Mouse (Mus musculus): ENCODE data around the gene Abcb8. TPM values are rescaled to one million over a fixed set of nuclear protein-coding genes. Genes with fewer than 3 reads are reported as not detected.

The Abcb8 gene
- polyA plus RNA-seq (2014; fragmentation: Nextera tagmentation; extraction: Ambion mirVana), result 44.9 and 55.0 TPM in 2 replicates

- H3K9ac ChIP-seq (ENCODE audit: low read depth, low read length), result peak within 1 kb of the TSS; percentile 55
These were observed at the start of gene Abcb8 for GRCm38 (mm10) chr5:24393392-24393997. Gene Abcb8, plus strand, starts transcription at chr5:24393663.

GRCm38 (mm10) chr5:24343977-24344436 lies 49.5 kb upstream of the Abcb8 start:
- Histone ChIP-seq H3K4me1 (ENCODE audit: control insufficient read depth, insufficient read depth, low read length) (peaks cover 41% of the 10 kb centered on the region), H3K9me3 (ENCODE audit: control insufficient read depth, low read length) (no peaks in the 10 kb centered on the region), H3K36me3 (ENCODE audit: control insufficient read depth, insufficient read depth, low read length) (no peaks in the 10 kb centered on the region), H3K9ac (ENCODE audit: low read depth, low read length) (peak overlapping the region; percentile 8; the same call in 1 of the 2 replicates), H3K4me2 (replicated peaks; ENCODE audit: low read depth, low read length) (peak overlapping the region; percentile 36), H3K4me3 (ENCODE audit: low read length) (no peak overlapping the region), H3K27ac (ENCODE audit: low read depth, low read length) (peak overlapping the region; percentile 76), H3K27me3 (ENCODE audit: control insufficient read depth, insufficient read depth, low read length) (no peaks in the 10 kb centered on the region; the same call in 1 of the 2 replicates)
- peak; percentile 26; the same call in 1 of the 2 replicates for ATAC-seq (ENCODE audit: low FRiP score, low TSS enrichment)
- 8% methylated on average over 2 of the region's 2 CpGs for WGBS

More at GRCm38 (mm10) chr5:24393392-24393997, at the start of gene Abcb8:
- 25% methylated on average over 7 of the region's 7 CpGs for WGBS
- no peak for ATAC-seq (ENCODE audit: low FRiP score, low TSS enrichment)
- H3K4me2 ChIP-seq (replicated peaks; ENCODE audit: low read depth, low read length), result peak within 1 kb of the TSS; percentile 37
- H3K4me1 ChIP-seq (ENCODE audit: control insufficient read depth, insufficient read depth, low read length), result peaks cover 8% of the 10 kb centered on the region
- no peaks in the 10 kb centered on the region for H3K36me3 ChIP-seq (ENCODE audit: control insufficient read depth, insufficient read depth, low read length)
- H3K27ac ChIP-seq (ENCODE audit: low read depth, low read length), result peak within 1 kb of the TSS; percentile 67; the same call in 1 of the 2 replicates
- no peaks in the 10 kb centered on the region for H3K9me3 ChIP-seq (ENCODE audit: control insufficient read depth, low read length)
- peak within 1 kb of the TSS; percentile 54 for H3K4me3 ChIP-seq (ENCODE audit: low read length)
- peaks cover 3% of the 10 kb centered on the region; the same call in 1 of the 2 replicates for H3K27me3 ChIP-seq (ENCODE audit: control insufficient read depth, insufficient read depth, low read length)

- H3K9me3 ChIP-seq (ENCODE audit: control insufficient read depth, low read length), result no peaks in the 10 kb centered on the region
- peaks cover 46% of the 10 kb centered on the region for H3K4me1 ChIP-seq (ENCODE audit: control insufficient read depth, insufficient read depth, low read length)
- peaks cover 3% of the 10 kb centered on the region; the same call in 1 of the 2 replicates for H3K27me3 ChIP-seq (ENCODE audit: control insufficient read depth, insufficient read depth, low read length)
- peak overlapping the region; percentile 76 for H3K27ac ChIP-seq (ENCODE audit: low read depth, low read length)
- H3K4me3 ChIP-seq (ENCODE audit: low read length), result no peak overlapping the region
- no peaks in the 10 kb centered on the region for H3K36me3 ChIP-seq (ENCODE audit: control insufficient read depth, insufficient read depth, low read length)
- H3K9ac ChIP-seq (ENCODE audit: low read depth, low read length), result peak overlapping the region; percentile 8; the same call in 1 of the 2 replicates
- ATAC-seq (ENCODE audit: low FRiP score, low TSS enrichment), result peak; percentile 81
- peak overlapping the region; percentile 36 for H3K4me2 ChIP-seq (replicated peaks; ENCODE audit: low read depth, low read length)
- WGBS, result 11% methylated on average over 12 of the region's 12 CpGs
These were observed 48.9 kb upstream of the Abcb8 start for GRCm38 (mm10) chr5:24344477-24345051.

- H3K4me2 ChIP-seq (replicated peaks; ENCODE audit: low read depth, low read length), result no peak overlapping the region
- WGBS, result 78% methylated on average over 7 of the region's 7 CpGs
- no peaks in the 10 kb centered on the region for H3K9me3 ChIP-seq (ENCODE audit: control insufficient read depth, low read length)
- no peak for ATAC-seq (ENCODE audit: low FRiP score, low TSS enrichment)
- no peaks in the 10 kb centered on the region for H3K36me3 ChIP-seq (ENCODE audit: control insufficient read depth, insufficient read depth, low read length)
- H3K4me3 ChIP-seq (ENCODE audit: low read length), result no peak overlapping the region
- peaks cover 8% of the 10 kb centered on the region; the same call in 1 of the 2 replicates for H3K27me3 ChIP-seq (ENCODE audit: control insufficient read depth, insufficient read depth, low read length)
- no peak overlapping the region for H3K27ac ChIP-seq (ENCODE audit: low read depth, low read length)
- H3K9ac ChIP-seq (ENCODE audit: low read depth, low read length), result no peak overlapping the region
- H3K4me1 ChIP-seq (ENCODE audit: control insufficient read depth, insufficient read depth, low read length), result peaks cover 55% of the 10 kb centered on the region
These were observed 47.1 kb upstream of the Abcb8 start for GRCm38 (mm10) chr5:24346313-24346712.

- H3K27ac ChIP-seq (ENCODE audit: low read depth, low read length), result no peak overlapping the region
- H3K4me3 ChIP-seq (ENCODE audit: low read length), result no peak overlapping the region
- WGBS, result 29% methylated on average over 7 of the region's 7 CpGs
- no peaks in the 10 kb centered on the region for H3K9me3 ChIP-seq (ENCODE audit: control insufficient read depth, low read length)
- H3K4me2 ChIP-seq (replicated peaks; ENCODE audit: low read depth, low read length), result peak overlapping the region; percentile 96
- H3K4me1 ChIP-seq (ENCODE audit: control insufficient read depth, insufficient read depth, low read length), result peaks cover 61% of the 10 kb centered on the region
- H3K9ac ChIP-seq (ENCODE audit: low read depth, low read length), result no peak overlapping the region
- no peaks in the 10 kb centered on the region for H3K36me3 ChIP-seq (ENCODE audit: control insufficient read depth, insufficient read depth, low read length)
- no peak for ATAC-seq (ENCODE audit: low FRiP score, low TSS enrichment)
- H3K27me3 ChIP-seq (ENCODE audit: control insufficient read depth, insufficient read depth, low read length), result peaks cover 8% of the 10 kb centered on the region; the same call in 1 of the 2 replicates
These were observed 46.1 kb upstream of the Abcb8 start for GRCm38 (mm10) chr5:24347186-24347875.

GRCm38 (mm10) chr5:24348128-24348527 lies 45.3 kb upstream of the Abcb8 start:
- peak; percentile 29 for ATAC-seq (ENCODE audit: low FRiP score, low TSS enrichment)
- Histone ChIP-seq H3K27me3 (ENCODE audit: control insufficient read depth, insufficient read depth, low read length) (peaks cover 8% of the 10 kb centered on the region; the same call in 1 of the 2 replicates), H3K4me3 (ENCODE audit: low read length) (peak overlapping the region; percentile 51), H3K9ac (ENCODE audit: low read depth, low read length) (peak overlapping the region; percentile 51; the same call in 1 of the 2 replicates), H3K36me3 (ENCODE audit: control insufficient read depth, insufficient read depth, low read length) (no peaks in the 10 kb centered on the region), H3K9me3 (ENCODE audit: control insufficient read depth, low read length) (no peaks in the 10 kb centered on the region), H3K27ac (ENCODE audit: low read depth, low read length) (no peak overlapping the region), H3K4me2 (replicated peaks; ENCODE audit: low read depth, low read length) (peak overlapping the region; percentile 96), H3K4me1 (ENCODE audit: control insufficient read depth, insufficient read depth, low read length) (peaks cover 65% of the 10 kb centered on the region)
- under 1% methylated on average over 39 of the region's 41 CpGs for WGBS

GRCm38 (mm10) chr5:24348546-24348945 lies 44.9 kb upstream of the Abcb8 start:
- H3K4me2 ChIP-seq (replicated peaks; ENCODE audit: low read depth, low read length), result peak overlapping the region; percentile 96
- no peaks in the 10 kb centered on the region for H3K9me3 ChIP-seq (ENCODE audit: control insufficient read depth, low read length)
- no peaks in the 10 kb centered on the region for H3K36me3 ChIP-seq (ENCODE audit: control insufficient read depth, insufficient read depth, low read length)
- H3K4me1 ChIP-seq (ENCODE audit: control insufficient read depth, insufficient read depth, low read length), result peaks cover 66% of the 10 kb centered on the region
- no peak overlapping the region for H3K27ac ChIP-seq (ENCODE audit: low read depth, low read length)
- WGBS, result under 1% methylated on average over 28 of the region's 30 CpGs
- ATAC-seq (ENCODE audit: low FRiP score, low TSS enrichment), result no peak
- peak overlapping the region; percentile 51; the same call in 1 of the 2 replicates for H3K9ac ChIP-seq (ENCODE audit: low read depth, low read length)
- peaks cover 8% of the 10 kb centered on the region; the same call in 1 of the 2 replicates for H3K27me3 ChIP-seq (ENCODE audit: control insufficient read depth, insufficient read depth, low read length)
- peak overlapping the region; percentile 51 for H3K4me3 ChIP-seq (ENCODE audit: low read length)

GRCm38 (mm10) chr5:24350073-24350472 lies 43.4 kb upstream of the Abcb8 start:
- H3K4me2 ChIP-seq (replicated peaks; ENCODE audit: low read depth, low read length), result peak overlapping the region; percentile 99; the same call in 1 of the 2 replicates
- H3K9ac ChIP-seq (ENCODE audit: low read depth, low read length), result no peak overlapping the region
- H3K9me3 ChIP-seq (ENCODE audit: control insufficient read depth, low read length), result no peaks in the 10 kb centered on the region
- H3K27me3 ChIP-seq (ENCODE audit: control insufficient read depth, insufficient read depth, low read length), result peaks cover 10% of the 10 kb centered on the region; the same call in 1 of the 2 replicates
- H3K27ac ChIP-seq (ENCODE audit: low read depth, low read length), result no peak overlapping the region
- WGBS, result 52% methylated on average over 3 of the region's 3 CpGs
- peaks cover 56% of the 10 kb centered on the region for H3K4me1 ChIP-seq (ENCODE audit: control insufficient read depth, insufficient read depth, low read length)
- H3K4me3 ChIP-seq (ENCODE audit: low read length), result peak overlapping the region; percentile 73; the same call in 1 of the 2 replicates
- ATAC-seq (ENCODE audit: low FRiP score, low TSS enrichment), result no peak
- no peaks in the 10 kb centered on the region for H3K36me3 ChIP-seq (ENCODE audit: control insufficient read depth, insufficient read depth, low read length)

Data from kidney, embryonic 14.5 days (tissue).